Mouse (Mus musculus) testis, postnatal 10 days (tissue): Measurements from ENCODE around the gene Gm8068.
"Not testable (repeated sequence)": the region's sequence is repeated elsewhere in the genome, so short reads cannot be mapped to it uniquely, and the experiment has no call there.

ENCODE experiments used
- DNase-seq: peaks from one replicate; pipeline ENCODE4 v3.0.0; 2021; ENCODE audit warnings: low spot score

Gene Gm8068

GRCm38 (mm10) chr14:41701785-41702184 is at the start of gene Gm8068:
Gm8068 (minus strand) TSS chr14:41701885.
- not testable (repeated sequence) for DNase-seq

DNA sequence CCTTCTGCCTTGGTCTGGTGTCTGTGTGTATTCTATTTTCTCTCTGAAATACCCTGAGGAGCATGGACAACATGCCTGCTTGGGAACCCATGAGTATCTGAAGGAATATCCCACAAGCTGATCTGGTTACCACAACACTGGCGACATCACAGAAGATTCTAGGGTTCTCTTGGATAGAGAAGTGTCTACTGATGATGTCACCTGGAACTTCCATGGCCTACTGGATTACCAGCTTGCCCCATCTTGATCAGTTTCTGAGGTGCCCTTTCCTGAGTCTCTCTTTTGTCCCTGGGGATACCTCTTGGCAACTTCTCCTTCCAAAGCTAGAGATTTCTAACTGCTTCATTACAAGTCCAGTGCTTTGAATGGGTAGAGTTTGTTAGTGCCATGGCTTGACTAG is 48.8 kb upstream of the Gm8068 start, which contains the start of gene Gm7929:
Gene Gm7929, minus strand, starts transcription at position 101 of the 400 bp plus-strand sequence.
- DNase-seq = not testable (repeated sequence)

DNA sequence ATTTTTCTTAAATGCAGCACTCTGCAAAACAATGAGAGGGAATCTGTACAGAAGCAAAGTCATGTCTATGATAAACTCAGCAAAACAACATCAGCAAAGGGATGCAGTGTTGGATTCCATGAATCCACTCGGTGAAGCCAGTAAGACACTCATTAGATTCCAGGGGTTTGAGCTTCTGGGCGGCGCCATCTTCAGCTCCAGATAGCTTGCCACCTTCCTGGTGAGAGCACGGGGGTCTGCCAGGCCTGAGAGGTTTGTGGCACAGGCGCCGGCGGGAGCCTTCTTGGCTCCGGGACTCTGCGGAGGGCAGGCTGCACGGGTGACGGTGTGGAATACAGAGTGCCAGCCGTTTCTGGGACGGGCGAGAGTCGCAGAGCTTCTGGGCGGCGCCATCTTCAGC is 21.8 kb upstream of the Gm8068 start:
- not testable (repeated sequence) for DNase-seq

DNA sequence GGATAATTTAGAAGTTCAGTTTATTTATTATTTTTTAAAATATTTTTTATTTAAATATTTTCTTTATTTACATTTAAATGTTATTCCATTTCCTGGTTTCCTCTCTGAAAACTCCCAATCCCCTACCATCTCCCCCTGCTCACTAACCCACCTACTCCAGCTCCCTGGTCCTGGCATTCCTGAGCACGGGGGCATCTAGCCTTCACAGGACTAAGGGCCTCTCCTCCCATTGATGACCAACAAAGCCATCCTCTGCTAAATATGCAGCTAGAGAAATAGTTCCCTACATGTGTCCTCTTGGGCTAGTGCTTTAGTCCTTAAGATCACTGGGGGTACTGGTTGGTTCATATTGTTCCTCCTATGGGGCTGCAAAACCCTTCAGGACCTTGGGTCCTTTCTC is 15.5 kb upstream of the Gm8068 start:
- not testable (repeated sequence) for DNase-seq

DNA sequence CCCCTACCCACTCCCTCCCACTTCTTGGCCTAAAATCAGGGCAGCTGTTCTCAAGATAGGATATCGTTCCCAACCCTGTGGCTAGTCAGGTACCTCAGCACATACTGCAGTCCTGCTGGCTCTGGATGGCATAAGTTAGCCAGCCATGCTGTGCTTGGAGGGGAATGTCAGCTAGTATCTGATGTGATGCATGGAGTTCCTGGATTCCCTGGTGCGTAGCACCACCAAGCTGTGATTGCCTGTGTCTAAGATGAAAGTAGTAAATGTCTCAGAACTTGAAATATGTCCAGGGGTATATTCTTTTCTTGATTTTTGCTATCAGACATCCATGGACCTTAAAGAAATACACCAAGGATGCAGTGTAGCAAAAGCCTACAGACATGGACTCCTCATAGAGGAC is 53.5 kb downstream of the Gm8068 start:
- peak; percentile 31 for DNase-seq
